Mouse (Mus musculus): Measurements from ENCODE around the gene Hivep2. TPM values are rescaled to one million over a fixed set of nuclear protein-coding genes. Genes with fewer than 3 reads are reported as not detected.

Gene Hivep2
- polyA plus RNA-seq, 1 experiment from 2014 or later: 7.3 TPM

GRCm38 (mm10) chr10:14072504-14072903 is 106.6 kb downstream of the Hivep2 start:
- 91% methylated on average over 3 of the region's 3 CpGs for whole genome bisulfite sequencing
- Histone ChIP-seq H3K9me3 (replicated peaks) (no peaks in the 10 kb centered on the region), H3K27ac (no peak overlapping the region), H3K27me3 (no peaks in the 10 kb centered on the region), H3K4me3 (no peak overlapping the region), H3K4me2 (no peak overlapping the region), H3K9ac (no peak overlapping the region), H3K4me1 (no peaks in the 10 kb centered on the region), H3K36me3 (ENCODE audit: poor library complexity, severe bottlenecking) (no peaks in the 10 kb centered on the region)
- no peak for ATAC-seq

DNA sequence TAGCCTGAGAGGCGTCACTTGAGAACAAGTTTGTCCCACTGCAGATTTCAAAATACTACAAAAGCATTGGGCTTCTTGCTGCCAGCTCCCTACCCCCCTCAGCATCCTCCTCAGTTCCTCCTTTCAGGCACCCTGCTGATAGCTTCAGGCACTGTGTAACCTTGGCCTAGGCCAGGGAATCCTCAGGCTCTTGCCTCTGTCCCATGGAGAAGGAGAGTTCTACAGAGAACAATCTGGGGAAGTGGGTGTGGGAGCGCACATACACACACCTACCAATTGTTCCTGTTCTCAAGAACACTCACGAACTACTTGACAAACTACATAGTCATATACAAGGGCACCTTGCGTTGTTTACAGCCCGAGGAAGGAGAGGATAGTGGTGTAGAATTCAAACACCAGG is 109.9 kb downstream of the Hivep2 start:
- Histone ChIP-seq H3K27me3 (no peaks in the 10 kb centered on the region), H3K36me3 (ENCODE audit: poor library complexity, severe bottlenecking) (no peaks in the 10 kb centered on the region), H3K4me2 (no peak overlapping the region), H3K9me3 (replicated peaks) (no peaks in the 10 kb centered on the region), H3K9ac (no peak overlapping the region), H3K4me1 (no peaks in the 10 kb centered on the region), H3K4me3 (no peak overlapping the region), H3K27ac (no peak overlapping the region)
- no peak for ATAC-seq
- 88% methylated on average over 5 of the region's 5 CpGs for WGBS

DNA sequence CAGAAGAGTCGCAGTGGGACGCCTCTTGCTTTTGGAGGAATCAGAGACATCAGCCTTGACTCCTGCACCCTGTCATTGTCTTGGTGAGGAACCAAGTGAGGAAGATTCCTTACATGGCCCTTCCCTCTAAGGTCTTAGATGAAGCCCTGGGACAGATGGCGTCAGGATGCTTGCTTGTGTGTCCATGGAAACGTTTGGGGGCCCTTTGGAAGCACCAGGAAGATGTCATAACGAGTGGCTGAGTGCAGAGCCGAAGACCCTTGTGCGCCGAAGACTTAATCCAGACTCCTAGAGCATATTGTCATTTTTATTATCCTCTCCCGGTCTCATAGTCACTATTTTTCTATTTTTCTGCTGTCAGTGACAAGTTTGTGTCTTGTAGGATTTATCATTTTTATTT is 111.0 kb downstream of the Hivep2 start:
- H3K36me3 ChIP-seq (ENCODE audit: poor library complexity, severe bottlenecking): no peaks in the 10 kb centered on the region
- 0 out of 2 replicates have a peak, but pooled peaks cover 3% of the 10 kb centered on the region for H3K4me1 ChIP-seq
- no peak for ATAC-seq
- WGBS: 77% methylated on average over 9 of the region's 9 CpGs
- no peaks in the 10 kb centered on the region for H3K9me3 ChIP-seq (replicated peaks)
- no peak overlapping the region for H3K27ac ChIP-seq
- no peak overlapping the region for H3K4me2 ChIP-seq
- H3K27me3 ChIP-seq: no peaks in the 10 kb centered on the region
- H3K9ac ChIP-seq: no peak overlapping the region
- H3K4me3 ChIP-seq: no peak overlapping the region

- ATAC-seq: no peak
- Histone ChIP-seq H3K27ac (no peak overlapping the region), H3K9ac (no peak overlapping the region), H3K4me2 (no peak overlapping the region), H3K36me3 (ENCODE audit: poor library complexity, severe bottlenecking) (no peaks in the 10 kb centered on the region), H3K4me3 (no peak overlapping the region), H3K4me1 (peaks cover 12% of the 10 kb centered on the region; the same call in 1 of the 2 replicates), H3K27me3 (no peaks in the 10 kb centered on the region), H3K9me3 (replicated peaks) (no peaks in the 10 kb centered on the region)
- WGBS: 86% methylated on average over 6 of the region's 6 CpGs
Measured at GRCm38 (mm10) chr10:14080830-14081229, 115.0 kb downstream of the Hivep2 start.

DNA sequence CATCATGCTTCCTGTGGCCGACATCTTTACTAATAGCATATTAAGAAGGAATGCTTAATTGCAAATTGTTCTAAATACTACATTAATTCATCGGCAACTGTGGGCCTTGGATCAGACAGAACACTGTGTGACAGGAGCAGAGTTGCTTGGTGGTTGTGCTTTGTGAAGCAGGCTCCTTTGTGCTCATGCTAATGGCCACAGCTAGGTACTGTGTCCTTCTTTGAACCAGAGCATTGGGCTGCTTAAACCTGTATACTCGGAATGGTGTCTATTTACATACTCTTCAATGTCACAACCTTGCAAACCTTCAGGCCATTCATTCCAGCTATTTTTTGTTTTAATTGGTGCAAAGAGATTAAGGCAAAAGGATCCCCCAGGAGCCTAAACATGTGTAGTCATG is 115.9 kb downstream of the Hivep2 start:
- H3K4me1 ChIP-seq: peaks cover 13% of the 10 kb centered on the region; the same call in 1 of the 2 replicates
- no peak overlapping the region for H3K4me2 ChIP-seq
- H3K9ac ChIP-seq: no peak overlapping the region
- H3K27me3 ChIP-seq: no peaks in the 10 kb centered on the region
- H3K9me3 ChIP-seq (replicated peaks): no peaks in the 10 kb centered on the region
- peak; percentile 46 for ATAC-seq
- no peak overlapping the region for H3K4me3 ChIP-seq
- 24% methylated on average over 3 of the region's 3 CpGs for WGBS
- H3K27ac ChIP-seq: peak overlapping the region; percentile 54
- no peaks in the 10 kb centered on the region for H3K36me3 ChIP-seq (ENCODE audit: poor library complexity, severe bottlenecking)

DNA sequence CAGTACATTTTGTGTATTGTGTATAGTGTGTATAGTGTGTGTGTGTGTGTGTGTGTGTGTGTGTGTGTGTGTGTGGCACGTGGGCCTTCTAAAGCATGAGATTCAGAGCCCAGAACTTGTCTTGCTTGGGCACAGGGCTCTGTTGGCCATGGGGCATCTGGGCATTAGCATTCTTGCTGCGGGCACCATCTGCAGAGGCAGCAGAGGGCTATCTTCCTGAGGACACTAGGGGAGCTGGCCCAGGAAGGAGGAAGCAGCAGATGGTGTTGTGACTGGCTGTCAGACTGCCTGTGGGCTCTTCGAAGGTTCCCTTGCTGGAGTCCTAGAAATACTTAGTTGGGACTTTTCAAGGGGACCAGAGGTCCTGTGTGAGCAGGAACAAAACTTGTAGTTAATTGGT is 116.4 kb downstream of the Hivep2 start:
- Histone ChIP-seq H3K4me2 (no peak overlapping the region), H3K4me1 (peaks cover 13% of the 10 kb centered on the region; the same call in 1 of the 2 replicates), H3K4me3 (no peak overlapping the region), H3K9me3 (replicated peaks) (no peaks in the 10 kb centered on the region), H3K9ac (no peak overlapping the region), H3K27me3 (no peaks in the 10 kb centered on the region), H3K36me3 (ENCODE audit: poor library complexity, severe bottlenecking) (no peaks in the 10 kb centered on the region), H3K27ac (peak overlapping the region; percentile 54; the same call in 1 of the 2 replicates)
- WGBS: 61% methylated on average over 3 of the region's 3 CpGs
- ATAC-seq: peak; percentile 80

- H3K27ac ChIP-seq: 0 out of 2 replicates have a peak overlapping the region, but pooled peaks have one; percentile 31
- H3K36me3 ChIP-seq (ENCODE audit: poor library complexity, severe bottlenecking): no peaks in the 10 kb centered on the region
- peaks cover 13% of the 10 kb centered on the region; the same call in 1 of the 2 replicates for H3K4me1 ChIP-seq
- WGBS: 75% methylated on average over 12 of the region's 12 CpGs
- peak; percentile 75 for ATAC-seq
- H3K27me3 ChIP-seq: no peaks in the 10 kb centered on the region
- H3K4me2 ChIP-seq: no peak overlapping the region
- no peak overlapping the region for H3K9ac ChIP-seq
- H3K9me3 ChIP-seq (replicated peaks): no peaks in the 10 kb centered on the region
- no peak overlapping the region for H3K4me3 ChIP-seq
Measured at GRCm38 (mm10) chr10:14085241-14085659, 119.4 kb downstream of the Hivep2 start.

DNA sequence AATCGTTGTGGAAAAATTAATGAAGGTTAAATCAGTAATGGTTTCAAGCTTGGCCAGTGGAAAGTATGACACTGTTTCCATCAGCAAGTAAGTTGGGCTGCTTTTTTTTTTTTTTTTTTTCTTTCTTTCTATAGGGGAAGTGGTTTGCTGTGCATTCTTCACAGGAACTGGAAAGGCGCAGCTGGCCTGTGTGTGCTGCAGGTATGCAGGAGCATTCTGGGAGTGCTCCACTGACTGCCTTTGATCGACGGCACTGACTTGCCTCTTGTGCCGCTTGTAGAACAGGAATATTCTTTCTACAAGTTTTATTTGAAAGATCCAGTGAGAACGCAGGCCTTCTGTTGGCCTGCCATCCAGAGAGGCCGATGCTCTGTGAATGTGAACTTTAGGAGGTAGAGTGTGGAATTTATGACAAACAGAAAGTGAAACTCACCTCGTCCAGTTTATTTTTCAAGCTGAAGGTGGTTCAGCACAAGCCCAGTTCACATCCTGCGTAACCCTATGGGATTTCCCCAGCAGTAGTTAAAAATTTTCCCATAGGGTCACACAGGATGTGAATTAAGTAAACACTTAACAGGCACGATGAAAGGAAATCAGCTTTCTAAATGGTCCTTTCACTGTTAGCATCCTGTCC is 120.1 kb downstream of the Hivep2 start:
- H3K4me2 ChIP-seq: no peak overlapping the region
- H3K4me1 ChIP-seq: peaks cover 13% of the 10 kb centered on the region; the same call in 1 of the 2 replicates
- WGBS: 86% methylated on average over 10 of the region's 10 CpGs
- H3K4me3 ChIP-seq: no peak overlapping the region
- H3K36me3 ChIP-seq (ENCODE audit: poor library complexity, severe bottlenecking): no peaks in the 10 kb centered on the region
- no peak for ATAC-seq
- H3K27me3 ChIP-seq: no peaks in the 10 kb centered on the region
- H3K9ac ChIP-seq: no peak overlapping the region
- no peak overlapping the region for H3K27ac ChIP-seq
- H3K9me3 ChIP-seq (replicated peaks): no peaks in the 10 kb centered on the region

GRCm38 (mm10) chr10:14087316-14087715 is 121.4 kb downstream of the Hivep2 start:
- H3K27ac ChIP-seq: no peak overlapping the region
- ATAC-seq: no peak
- no peak overlapping the region for H3K4me2 ChIP-seq
- no peak overlapping the region for H3K9ac ChIP-seq
- peaks cover 9% of the 10 kb centered on the region; the same call in 1 of the 2 replicates for H3K4me1 ChIP-seq
- peaks cover 4% of the 10 kb centered on the region; the same call in 1 of the 2 replicates for H3K9me3 ChIP-seq (replicated peaks)
- no peaks in the 10 kb centered on the region for H3K36me3 ChIP-seq (ENCODE audit: poor library complexity, severe bottlenecking)
- no peak overlapping the region for H3K4me3 ChIP-seq
- WGBS: 85% methylated on average over 7 of the region's 7 CpGs
- H3K27me3 ChIP-seq: no peaks in the 10 kb centered on the region

DNA sequence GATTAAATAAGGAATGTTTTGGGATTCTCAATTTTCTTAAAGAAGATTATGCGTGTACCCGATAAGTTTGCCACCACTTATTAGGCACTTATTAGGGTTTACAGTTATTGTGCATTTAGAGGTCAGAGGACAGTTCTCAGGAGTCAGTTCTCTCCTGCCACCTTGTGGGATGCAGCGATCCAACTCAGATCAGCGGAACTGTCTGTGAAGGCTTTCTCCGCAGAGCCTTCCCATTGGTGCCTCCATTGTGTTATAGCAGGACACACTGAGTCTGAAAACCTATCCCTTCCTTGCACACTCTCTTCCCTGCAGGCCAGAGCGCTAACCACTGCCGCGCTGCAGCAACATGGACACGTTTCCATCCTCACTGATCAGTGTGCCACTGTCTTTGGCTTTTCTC is 123.6 kb downstream of the Hivep2 start:
- H3K4me3 ChIP-seq: no peak overlapping the region
- H3K27me3 ChIP-seq: no peaks in the 10 kb centered on the region
- peaks cover 5% of the 10 kb centered on the region; the same call in 1 of the 2 replicates for H3K9me3 ChIP-seq (replicated peaks)
- no peak for ATAC-seq
- H3K36me3 ChIP-seq (ENCODE audit: poor library complexity, severe bottlenecking): no peaks in the 10 kb centered on the region
- peaks cover 9% of the 10 kb centered on the region; the same call in 1 of the 2 replicates for H3K4me1 ChIP-seq
- WGBS: 42% methylated on average over 9 of the region's 9 CpGs
- no peak overlapping the region for H3K9ac ChIP-seq
- H3K4me2 ChIP-seq: no peak overlapping the region
- no peak overlapping the region for H3K27ac ChIP-seq

DNA sequence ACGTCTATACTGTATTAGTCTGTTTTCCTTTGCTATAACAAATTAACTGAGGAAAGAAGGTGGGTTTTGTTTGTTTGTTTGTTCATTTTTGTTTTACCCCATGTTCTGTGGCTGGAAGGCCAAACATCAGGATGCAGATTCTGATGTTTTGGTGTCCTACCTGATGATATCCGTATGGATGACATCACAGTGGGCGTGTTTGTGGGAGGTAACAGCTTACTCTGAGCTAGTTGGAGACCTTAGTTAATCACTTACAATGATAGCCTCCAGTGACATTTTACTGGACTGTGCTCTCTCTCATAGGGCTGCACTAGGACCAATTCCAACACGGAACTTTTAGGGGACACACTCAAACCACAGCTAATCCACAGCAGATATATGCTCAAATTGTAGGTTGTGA is 128.2 kb downstream of the Hivep2 start:
- Histone ChIP-seq H3K9ac (no peak overlapping the region), H3K9me3 (replicated peaks) (peaks cover 5% of the 10 kb centered on the region; the same call in 1 of the 2 replicates), H3K4me1 (no peaks in the 10 kb centered on the region), H3K36me3 (ENCODE audit: poor library complexity, severe bottlenecking) (no peaks in the 10 kb centered on the region), H3K4me2 (no peak overlapping the region), H3K27ac (no peak overlapping the region), H3K27me3 (no peaks in the 10 kb centered on the region), H3K4me3 (no peak overlapping the region)
- no peak for ATAC-seq
- 93% methylated on average over 4 of the region's 4 CpGs for WGBS

DNA sequence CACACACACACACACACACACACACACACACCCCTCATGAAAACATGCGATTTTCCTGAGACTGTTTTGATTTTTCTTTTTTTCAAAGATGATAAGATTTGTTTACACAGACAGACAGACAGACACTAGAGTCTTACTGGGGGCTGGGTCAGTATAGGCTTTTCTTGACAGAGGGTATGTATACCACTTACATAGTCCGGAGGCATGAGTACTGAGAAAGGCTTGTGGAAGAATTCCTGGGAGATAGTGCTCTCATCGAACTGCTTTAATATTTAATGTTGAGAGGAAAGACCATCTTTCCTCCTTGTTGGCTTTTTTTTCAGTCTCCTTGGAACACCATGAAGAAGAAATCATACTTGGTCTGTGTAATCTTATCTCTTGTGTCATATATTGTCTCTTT is 130.2 kb downstream of the Hivep2 start:
- WGBS: 91% methylated on average over 3 of the region's 3 CpGs
- H3K9me3 ChIP-seq (replicated peaks): peaks cover 5% of the 10 kb centered on the region; the same call in 1 of the 2 replicates
- no peak overlapping the region for H3K27ac ChIP-seq
- no peaks in the 10 kb centered on the region for H3K4me1 ChIP-seq
- ATAC-seq: no peak
- H3K4me2 ChIP-seq: no peak overlapping the region
- no peak overlapping the region for H3K4me3 ChIP-seq
- no peaks in the 10 kb centered on the region for H3K27me3 ChIP-seq
- H3K9ac ChIP-seq: no peak overlapping the region
- no peaks in the 10 kb centered on the region for H3K36me3 ChIP-seq (ENCODE audit: poor library complexity, severe bottlenecking)

- 82% methylated on average over 4 of the region's 4 CpGs for WGBS
- Histone ChIP-seq H3K9ac (no peak overlapping the region), H3K36me3 (ENCODE audit: poor library complexity, severe bottlenecking) (no peaks in the 10 kb centered on the region), H3K27me3 (no peaks in the 10 kb centered on the region), H3K27ac (no peak overlapping the region), H3K4me3 (no peak overlapping the region), H3K4me1 (no peaks in the 10 kb centered on the region), H3K4me2 (no peak overlapping the region), H3K9me3 (replicated peaks) (no peaks in the 10 kb centered on the region)
- ATAC-seq: no peak
Measured at GRCm38 (mm10) chr10:14099182-14099581, 133.3 kb downstream of the Hivep2 start.
